Mouse (Mus musculus): Measurements from ENCODE around the gene Olfr1167.
"Not testable (repeated sequence)": the region's sequence is repeated elsewhere in the genome, so short reads cannot be mapped to it uniquely, and the experiment has no call there.

Olfr1167 gene

DNA sequence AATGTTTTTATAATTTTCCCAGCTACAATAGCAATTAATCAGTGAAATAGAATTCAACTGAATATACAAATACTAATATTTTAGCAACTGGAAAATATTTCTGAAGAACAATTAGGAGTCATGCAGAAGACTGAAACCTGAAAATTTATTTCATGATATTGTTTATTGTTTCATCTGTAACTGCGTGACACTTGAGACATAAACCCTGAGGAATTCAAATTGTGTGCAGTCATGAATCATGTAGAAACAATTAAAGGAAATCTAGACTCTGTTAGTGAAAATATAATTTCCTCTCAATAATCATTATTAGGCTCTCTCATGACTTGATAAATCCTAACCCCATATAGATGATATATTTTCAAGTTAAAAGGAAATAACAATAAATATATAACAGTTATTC is at the start of gene Olfr1167:
Gene Olfr1167 (minus strand): TSS at position 101 of the 400 bp plus-strand sequence.
- in situ Hi-C loops (cut with MboI), result not testable (repeated sequence)

DNA sequence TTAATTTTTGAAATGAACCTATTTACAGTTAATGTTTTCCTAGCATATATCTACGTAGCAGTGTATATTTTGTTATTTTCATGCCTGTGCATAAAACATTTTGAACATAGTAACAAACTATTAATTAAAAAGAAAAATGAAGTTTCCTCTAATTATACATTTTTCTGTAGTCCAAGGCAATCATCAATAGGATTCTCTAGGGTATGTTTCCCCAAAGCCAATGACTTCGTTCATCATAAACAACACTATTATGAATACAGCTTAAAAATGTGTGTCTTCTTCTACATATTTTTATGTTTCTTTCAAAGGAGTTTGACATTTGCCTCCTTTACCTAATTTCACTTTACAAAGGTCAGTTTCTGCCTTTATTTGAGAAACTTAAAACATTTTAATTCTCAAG is 26.6 kb upstream of the Olfr1167 start, which contains the start of gene Olfr1168:
Gene Olfr1168 (plus strand): TSS at position 301 of the 400 bp plus-strand sequence.
- in situ Hi-C loops (cut with MboI), result no loop called here

DNA sequence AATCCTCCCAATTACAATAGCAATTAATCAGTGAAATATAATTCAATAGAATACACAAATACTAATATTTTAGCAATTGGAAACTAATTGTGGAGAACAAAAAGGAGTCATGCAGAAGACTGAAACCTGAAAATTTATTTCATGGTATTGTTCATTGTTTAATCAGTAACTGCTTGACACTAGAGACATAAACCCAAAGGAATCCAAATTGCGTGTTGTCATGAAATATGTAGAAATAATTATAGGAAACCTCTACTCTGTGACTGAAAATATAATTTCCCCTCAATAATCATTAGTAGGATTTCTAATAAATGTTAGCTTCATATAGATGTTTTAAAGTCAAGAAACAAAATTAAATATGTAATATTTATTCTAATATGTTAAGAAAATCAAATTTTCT is 26.8 kb downstream of the Olfr1167 start, which contains the start of gene Olfr1166:
Gene Olfr1166 (minus strand): TSS at position 101 of the 400 bp plus-strand sequence.
- in situ Hi-C loops (cut with MboI), result no loop called here
